Mouse (Mus musculus) cerebellum, postnatal 4 days (tissue): ENCODE data around the gene Sim2.

Experiments used
- DNase-seq, 2 experiments: peaks; one replicate each; pipeline ENCODE4 v3.0.0; 2022; ENCODE audit warnings: low spot score in 2 of 2, mixed read lengths in 1 of 2

The Sim2 gene

DNA sequence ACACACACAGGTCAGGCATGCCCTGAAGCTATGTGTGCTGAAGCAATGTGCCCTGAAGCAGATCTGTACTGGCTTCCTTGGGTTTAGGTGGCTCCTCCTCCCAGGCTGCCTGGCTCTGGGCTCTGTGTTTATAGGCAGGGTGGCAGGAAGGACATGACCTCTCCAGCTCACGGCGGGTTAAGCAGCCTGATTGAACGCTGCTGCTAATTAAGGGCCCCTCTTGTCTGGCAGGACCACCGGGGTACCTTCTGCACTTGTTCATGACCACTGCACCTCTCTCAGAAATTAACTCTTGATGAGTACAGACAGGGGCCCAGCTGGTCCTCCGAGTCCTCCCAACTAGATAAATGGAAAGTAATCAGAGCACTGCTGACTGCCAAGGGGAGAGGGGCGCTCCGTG, 79.5 kb downstream of the Sim2 start:
- no peak for DNase-seq

DNA sequence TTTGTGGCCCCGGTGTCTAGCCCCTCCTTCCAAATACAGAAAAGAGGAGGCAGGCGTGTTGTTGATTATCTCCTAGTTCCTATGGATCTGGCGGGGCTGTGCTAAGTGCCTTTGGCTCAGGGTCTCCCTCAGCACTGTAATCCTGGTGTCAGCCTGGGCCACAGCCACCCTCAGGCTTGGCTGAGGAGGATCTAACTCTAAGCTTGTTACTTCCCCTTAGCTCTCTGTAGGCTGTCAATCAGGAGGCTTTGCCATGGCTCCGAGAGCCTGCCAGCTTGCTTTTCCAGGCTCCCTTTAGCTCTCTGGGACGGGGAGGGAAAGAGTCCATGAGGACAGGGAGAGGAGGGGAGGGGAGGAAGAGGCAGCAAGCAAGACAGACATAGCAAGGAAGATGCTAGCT, 80.2 kb downstream of the Sim2 start:
- no peak for DNase-seq

DNA sequence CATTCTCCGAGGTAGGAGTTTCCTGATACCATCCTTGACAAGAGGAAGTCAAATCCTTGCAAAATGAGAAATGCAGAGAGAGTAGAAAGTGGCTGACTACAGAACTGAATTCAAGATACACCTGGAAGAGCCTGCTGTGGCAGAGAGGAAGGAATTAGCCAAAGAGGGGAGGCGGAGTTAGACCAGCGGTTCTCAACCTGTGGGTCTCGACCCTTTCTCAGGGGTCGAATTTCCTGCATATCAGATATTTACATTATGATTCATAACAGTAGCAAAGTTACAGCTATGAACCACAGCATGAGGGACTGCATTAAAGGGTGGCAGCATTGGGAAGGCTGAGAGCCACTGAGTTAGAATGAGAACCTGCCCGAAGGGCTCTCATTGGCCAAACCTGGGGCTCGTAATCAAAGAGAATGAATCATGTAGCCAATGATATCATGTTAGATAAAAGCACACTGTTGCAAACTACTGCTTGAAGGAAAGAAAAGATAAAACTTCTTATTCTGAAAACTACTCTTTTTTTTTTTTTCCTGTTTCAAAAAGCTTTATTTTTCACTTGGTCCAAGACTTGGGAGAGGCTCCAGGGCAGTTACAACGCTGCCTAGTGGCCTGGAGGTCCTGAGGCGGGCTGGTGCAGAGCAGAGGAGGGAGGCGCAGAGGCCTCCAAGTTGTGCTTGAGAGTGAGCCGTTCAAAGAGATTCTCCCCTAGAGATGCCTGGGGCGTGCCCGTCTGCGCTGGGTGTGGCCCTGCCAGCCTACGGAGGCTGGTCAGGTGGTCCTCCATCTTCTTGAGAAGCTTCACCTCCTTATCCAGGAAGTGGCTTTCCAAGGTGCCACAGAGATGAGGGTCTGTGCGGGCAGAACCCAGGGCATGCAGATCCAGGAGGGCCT, 84.2 kb downstream of the Sim2 start:
- no peak for DNase-seq

DNA sequence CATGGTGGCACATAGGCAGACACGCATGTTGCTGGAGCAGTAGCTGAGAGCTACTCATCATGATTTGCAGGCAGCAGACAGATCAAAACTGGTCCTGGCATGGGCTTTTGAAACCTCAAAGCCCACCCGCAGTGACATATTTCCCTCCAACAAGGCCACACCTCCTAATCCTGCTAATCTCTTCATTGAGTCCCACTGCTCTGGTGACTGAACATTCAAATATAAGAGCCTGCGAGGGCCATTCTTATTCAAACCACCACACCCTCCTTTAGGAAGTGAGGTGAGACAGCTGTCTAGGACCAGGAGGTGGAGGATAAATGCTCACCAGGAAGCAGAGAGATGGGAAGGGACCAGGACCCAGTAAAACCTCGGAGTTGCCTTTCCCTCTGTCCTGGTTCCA, 85.5 kb downstream of the Sim2 start:
- DNase-seq: no peak

DNA sequence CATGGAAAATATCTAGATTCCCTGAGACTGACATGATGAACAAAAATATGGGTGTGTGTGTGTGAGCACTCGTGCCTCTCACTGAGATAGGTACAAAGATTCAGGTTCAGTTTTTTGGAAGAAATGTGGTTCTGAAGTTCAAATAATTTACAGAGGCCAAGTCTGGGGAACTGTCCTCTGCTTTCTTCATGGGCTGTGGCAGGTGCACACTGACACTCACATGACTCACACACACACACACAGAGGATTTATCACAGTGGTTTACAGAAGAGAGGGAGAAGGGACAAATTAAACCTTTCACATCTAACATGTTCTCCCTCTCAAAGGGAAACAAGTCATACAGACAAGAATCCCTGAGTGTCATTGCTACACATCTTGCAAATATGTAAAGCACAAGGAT, 88.6 kb downstream of the Sim2 start:
- DNase-seq: no peak

DNA sequence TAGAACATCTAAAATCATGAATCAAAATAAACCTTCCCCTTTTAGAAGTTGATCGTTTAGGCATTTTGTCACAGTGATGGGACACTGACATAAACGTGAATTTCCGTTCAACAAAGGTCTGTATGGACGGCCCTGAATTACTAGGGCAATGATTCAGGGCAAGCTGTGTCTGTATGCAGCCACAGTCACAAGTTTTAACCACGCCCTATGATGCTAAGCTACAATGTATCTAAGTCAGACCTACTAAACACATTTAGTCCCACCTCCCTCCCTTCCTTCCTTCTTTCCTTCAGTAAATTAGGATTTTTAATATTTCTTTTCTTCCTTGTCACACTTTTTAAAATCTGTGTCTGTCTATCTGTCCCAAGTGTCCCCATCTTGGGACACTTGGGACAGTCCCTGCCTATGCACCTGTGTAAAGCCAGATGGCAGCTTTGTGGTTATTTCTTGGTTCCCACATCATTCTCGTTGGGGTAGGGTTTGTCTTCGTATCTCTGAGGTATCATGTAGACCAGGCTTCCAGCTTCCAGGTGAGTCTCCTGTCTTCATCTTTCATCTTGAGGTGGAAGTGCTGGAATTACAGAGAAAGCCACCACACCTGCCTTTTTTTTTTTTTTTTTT, 90.7 kb downstream of the Sim2 start:
- DNase-seq: no peak
